Mouse (Mus musculus): ENCODE measurements at regions not wholly inside any gene's neighbourhood (a gene's known extent, or its start where the extent isn't known, plus 50 kb on each side); places are given as distances from the start of the nearest gene placed in this dataset.
A peak's percentile ranks its signal among the peaks of the same experiment; 100 is the strongest.

DNA sequence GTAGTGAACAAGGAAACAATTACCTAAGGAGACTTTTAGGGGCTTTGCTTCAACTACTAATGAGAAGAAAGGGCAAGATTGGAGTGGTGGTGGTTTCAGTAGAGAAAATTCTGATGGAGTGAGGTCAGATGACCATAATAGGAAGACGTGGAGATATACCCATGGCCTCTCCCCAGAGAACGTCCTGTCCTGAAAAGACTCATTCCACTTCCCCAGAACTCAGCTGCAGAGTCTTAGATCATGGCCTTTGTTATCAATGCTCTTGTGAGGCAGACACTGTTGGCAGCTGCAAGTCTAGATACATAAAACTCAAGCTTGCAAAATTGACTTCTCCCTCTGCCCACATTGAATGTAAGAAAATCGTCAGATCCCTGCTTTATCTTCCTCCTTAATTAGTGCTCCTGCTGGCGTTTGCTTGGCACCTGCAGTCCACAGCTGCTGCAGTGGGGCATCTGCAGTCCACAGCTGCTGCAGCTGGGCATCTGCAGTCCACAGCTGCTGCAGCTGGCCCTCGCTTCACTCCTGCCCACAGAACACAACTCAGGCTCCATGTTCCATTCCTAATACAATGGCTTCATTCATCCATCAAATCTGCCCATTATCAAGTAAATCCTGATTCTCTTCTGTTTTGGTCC is 162.5 kb downstream of the Cxcl12 start:
- DNase-seq (ENCODE audit: low read depth): peak; percentile 33

GRCm38 (mm10) chr6:117332641-117333040 is 164.3 kb downstream of the Cxcl12 start:
- peak; percentile 88 for DNase-seq (ENCODE audit: low read depth)

GRCm38 (mm10) chr6:117342123-117342522 is 173.8 kb downstream of the Cxcl12 start:
- DNase-seq (ENCODE audit: low read depth): no peak

- DNase-seq (ENCODE audit: low read depth): no peak
Measured at GRCm38 (mm10) chr6:117347356-117347755, 179.0 kb downstream of the Cxcl12 start.

- DNase-seq (ENCODE audit: low read depth): peak; percentile 98
Measured at GRCm38 (mm10) chr6:117351846-117352245, 183.5 kb downstream of the Cxcl12 start.

DNA sequence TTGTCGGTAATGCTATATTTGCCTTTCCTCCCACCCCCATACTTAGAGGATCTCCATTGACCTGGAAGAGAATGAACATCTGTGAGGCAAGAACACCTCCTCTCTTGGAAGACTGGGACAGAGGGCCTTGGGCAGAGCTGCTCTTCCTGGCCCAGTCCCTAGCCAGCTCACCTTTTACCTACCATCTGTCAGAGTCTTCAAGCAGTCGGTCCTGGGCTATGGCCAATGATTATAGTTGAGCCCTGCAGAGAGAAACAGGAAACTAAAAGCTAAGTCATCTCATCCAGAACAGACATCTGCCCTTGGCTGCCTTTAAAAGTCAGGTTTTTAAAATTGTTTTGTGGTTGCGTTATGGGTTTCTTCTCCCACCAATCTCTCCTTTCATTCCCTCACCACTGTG is 184.8 kb downstream of the Cxcl12 start:
- DNase-seq (ENCODE audit: low read depth): no peak

- no peak for DNase-seq (ENCODE audit: low read depth)
Measured at GRCm38 (mm10) chr6:117356101-117356500, 187.8 kb downstream of the Cxcl12 start.

GRCm38 (mm10) chr6:117359401-117359800 is 191.1 kb downstream of the Cxcl12 start:
- DNase-seq (ENCODE audit: low read depth): peak; percentile 37

DNA sequence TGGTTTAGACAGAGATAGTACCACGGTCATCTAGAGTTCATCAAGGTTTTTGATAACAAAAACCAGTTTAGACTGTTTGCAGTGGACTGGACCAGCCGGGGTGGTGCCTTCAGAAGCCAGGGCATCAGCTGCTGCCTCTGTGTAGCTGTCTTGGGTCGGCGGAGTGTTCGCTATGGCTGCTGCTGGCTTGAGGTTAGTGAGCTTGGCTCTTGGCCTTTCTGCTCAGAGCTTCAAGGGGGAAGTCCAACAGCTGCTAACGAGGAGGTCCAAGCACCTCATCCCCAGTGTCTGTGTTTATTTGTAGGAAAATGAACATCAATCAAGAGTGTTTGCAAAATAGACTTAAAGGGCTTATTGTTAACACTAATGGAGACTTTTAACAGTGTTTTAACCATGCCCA is 198.2 kb downstream of the Cxcl12 start:
- no peak for DNase-seq (ENCODE audit: low read depth)

- DNase-seq (ENCODE audit: low read depth): no peak
Measured at GRCm38 (mm10) chr6:117375989-117376388, 207.7 kb downstream of the Cxcl12 start.

GRCm38 (mm10) chr6:117379904-117380303 is 211.6 kb downstream of the Cxcl12 start:
- DNase-seq (ENCODE audit: low read depth): peak; percentile 81

GRCm38 (mm10) chr6:117390233-117390848 is 222.0 kb downstream of the Cxcl12 start:
- peak; percentile 65 for DNase-seq (ENCODE audit: low read depth)

- no peak for DNase-seq (ENCODE audit: low read depth)
Measured at GRCm38 (mm10) chr6:117393480-117393879, 225.1 kb downstream of the Cxcl12 start.

DNA sequence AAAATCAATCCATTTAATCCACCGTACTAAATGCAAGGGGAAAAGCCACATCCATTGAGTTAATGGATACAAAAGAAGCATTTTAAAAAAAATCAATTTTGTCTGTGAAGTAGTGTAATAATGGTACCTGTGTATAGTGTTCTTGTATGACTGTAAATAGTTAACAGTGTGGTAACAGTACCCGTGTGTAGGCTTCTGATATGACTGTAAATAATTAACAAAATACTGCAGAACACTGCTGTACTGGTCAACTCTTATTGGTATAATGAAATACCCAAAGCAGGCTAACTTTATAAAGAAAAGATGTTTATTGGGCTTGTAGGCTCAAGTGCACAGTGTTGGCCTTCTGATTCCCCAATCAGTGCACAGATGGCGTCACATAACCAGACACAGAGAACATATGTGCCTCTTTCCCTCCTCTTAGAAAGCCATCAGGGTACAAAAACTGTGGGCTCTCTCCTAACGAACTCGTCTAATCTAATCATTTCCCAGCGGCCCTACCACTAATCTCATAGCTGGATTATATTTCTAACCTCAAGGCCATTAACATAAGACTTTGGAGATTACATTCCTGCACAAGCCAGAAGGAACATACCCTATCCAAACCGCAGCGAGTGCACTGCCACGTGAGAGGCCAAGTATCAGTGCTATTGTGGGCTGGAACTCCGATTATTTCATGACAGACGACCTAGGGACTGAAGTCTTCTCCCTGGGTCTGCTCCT is 237.4 kb downstream of the Cxcl12 start:
- no peak for DNase-seq (ENCODE audit: low read depth)

DNA sequence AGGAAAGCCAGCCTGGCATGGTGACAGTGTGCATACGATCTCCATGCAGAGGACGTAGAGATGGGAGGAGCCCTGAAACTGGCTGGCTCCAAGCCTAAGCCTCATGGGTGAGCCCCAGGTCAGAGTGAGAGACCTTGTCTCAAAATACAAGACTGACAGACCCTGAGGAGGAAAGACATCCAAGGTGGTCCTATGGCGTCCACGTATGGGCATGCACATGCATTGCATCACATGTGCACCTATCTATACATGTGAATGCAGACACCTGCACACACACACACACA is 237.9 kb downstream of the Cxcl12 start:
- no peak for DNase-seq (ENCODE audit: low read depth)

DNA sequence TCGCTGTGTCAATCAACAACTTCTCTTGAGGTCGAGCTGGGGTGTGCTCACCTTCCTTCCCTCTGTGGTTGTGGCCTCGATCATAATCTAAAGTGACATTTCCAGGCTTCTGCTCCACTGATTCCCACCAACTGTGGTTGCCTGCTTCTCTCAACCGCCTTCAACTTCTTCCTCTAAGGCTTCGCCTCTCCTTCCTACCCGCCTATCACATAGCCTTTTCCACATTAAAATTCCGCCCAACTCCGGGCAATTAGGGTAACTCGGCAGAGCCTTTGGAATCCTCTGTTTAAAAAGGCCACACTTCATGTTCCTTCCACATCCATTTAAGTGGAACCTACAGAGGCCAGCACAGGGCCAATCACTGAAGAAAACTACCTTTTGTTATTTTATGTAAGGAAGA is 238.4 kb downstream of the Cxcl12 start:
- no peak for DNase-seq (ENCODE audit: low read depth)

- DNase-seq (ENCODE audit: low read depth): no peak
Measured at GRCm38 (mm10) chr6:117407206-117407858, 239.0 kb downstream of the Cxcl12 start.

GRCm38 (mm10) chr6:117407953-117408352 is 239.6 kb downstream of the Cxcl12 start:
- no peak for DNase-seq (ENCODE audit: low read depth)

DNA sequence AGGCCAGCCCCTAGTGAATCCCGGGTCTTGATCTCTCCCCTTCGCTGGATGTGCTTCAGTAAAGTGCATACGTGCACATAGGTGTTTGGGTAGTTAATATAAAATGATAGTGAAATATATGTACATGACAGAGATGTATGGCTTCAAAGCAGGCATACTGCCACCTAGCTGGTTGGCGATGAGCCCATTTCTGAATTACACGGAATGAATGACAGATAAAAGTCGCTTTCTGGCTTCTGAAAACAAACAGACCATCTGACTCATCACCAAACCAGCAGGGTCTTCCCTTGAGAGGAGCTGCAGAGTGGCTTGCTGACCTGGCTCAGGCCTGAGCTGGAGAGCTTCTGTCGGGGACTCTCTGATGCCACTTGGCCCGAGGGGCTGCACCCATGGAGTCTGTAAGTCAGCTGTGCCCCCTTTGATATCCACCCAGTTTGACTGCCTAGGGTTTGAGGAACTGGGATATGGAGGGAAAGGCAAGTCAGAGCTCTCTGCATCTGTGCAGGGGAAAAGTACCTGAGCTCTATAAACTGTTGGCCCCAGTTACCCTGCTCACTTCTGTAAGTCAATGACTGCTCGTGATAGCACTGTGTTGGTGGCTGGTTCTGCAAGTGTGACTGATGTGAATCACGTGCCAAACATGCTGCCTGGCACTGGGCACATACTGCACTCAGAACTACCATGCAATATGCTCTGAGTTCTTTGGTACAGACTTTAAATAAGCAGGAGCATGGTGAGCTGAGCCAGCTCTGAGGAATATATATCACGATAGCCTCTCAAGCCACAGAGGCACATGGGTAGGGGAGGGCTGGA is 240.8 kb downstream of the Cxcl12 start:
- peak; percentile 77 for DNase-seq (ENCODE audit: low read depth)

GRCm38 (mm10) chr6:117414926-117415325 is 246.6 kb downstream of the Cxcl12 start:
- DNase-seq (ENCODE audit: low read depth): peak; percentile 31

DNA sequence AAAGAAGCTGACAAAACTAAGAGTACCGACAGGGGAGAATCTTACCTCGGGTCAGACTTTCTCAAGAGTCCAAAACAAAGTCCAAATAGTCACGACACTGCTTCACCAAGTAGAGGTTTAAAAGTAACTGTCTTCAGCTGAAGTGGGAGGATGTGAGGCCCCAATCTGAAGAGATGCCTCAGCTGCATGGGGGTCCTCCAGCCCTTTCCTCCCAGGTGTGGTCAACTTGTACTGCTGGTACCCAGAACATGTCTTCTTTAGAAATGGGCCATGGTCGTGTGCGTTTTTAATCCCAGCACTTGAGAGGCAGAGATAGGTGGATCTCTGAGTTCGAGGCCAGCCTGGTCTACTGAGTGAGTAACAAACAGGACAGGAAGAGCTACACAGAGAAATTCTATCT is 247.6 kb downstream of the Cxcl12 start:
- DNase-seq (ENCODE audit: low read depth): no peak

DNA sequence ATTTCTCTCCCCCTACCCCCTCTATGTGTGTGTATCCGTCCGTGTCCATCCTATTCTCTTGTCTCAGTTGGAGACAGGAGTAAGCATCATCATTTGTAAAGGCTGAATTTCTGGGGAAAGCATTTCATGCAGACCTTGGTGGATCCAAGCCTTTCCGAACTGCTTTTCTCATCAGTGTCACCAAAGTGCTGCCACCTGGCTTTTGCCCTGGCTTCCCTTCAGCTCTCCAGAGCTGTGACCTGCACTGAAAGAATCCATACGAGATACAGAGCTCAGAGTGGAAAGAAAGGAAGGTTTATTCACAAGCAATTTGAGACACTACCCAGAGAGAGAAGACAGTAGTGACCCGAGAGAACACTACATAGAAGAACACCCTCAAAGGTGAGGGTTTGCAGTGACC is 248.1 kb downstream of the Cxcl12 start:
- DNase-seq (ENCODE audit: low read depth): no peak
